Mouse (Mus musculus) thymus, adult 2 months (tissue): Measurements from ENCODE around the gene Rgs6.

Source experiments
- CTCF ChIP-seq: fragments of 200-500 bp; IDR thresholded peaks from 2 replicates; pipeline ENCODE4 v1.5.1; 2012; ENCODE audit warnings: mild to moderate bottlenecking, control low read depth, low read length, moderate library complexity, borderline replicate concordance; ENCODE audit not compliant: control insufficient read depth, poor library complexity, insufficient read depth; ENCODE audit errors: extremely low read depth
- POLR2A ChIP-seq: fragments of 200-500 bp; IDR thresholded peaks from 2 replicates; pipeline ENCODE4 v1.6.1; 2012; ENCODE audit warnings: mild to moderate bottlenecking, low read length, control low read depth, moderate library complexity; ENCODE audit not compliant: control insufficient read depth, poor library complexity, insufficient read depth; ENCODE audit errors: extremely low read depth

DNA sequence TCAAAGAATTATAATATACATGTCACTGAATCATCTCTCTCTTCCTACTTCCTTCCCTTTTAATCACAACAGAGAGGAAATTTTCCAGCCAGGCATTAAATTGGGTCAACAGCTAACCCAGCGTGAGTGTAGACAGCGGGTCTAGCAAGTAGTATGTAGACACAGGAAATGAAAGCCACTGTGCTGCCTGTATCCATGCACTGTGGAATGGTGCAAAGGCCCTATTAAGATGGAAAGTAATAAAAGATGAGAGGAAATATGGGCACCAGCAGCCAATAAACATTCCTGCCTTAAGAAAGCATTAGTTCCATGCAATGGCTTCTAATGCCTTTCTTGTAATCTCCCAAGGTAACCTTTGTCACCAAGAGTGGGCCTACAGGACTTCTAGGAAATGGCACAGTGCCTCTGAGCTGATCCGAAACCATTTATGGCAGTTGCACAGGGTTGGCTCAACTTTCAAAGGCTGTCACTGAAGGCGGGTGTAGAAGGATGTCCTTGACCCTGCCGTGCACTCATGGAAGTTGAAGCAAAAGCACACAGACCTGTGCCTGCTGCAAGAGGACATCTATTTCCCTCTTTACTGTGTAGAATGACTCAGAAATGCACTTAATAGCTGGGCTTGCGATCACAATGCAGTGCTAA, 347.1 kb downstream of the Rgs6 start:
- TF ChIP-seq CTCF, result no peak
- no peak for TF ChIP-seq POLR2A
